Mouse (Mus musculus): Measurements from ENCODE around the gene Cdsn.
A peak's percentile ranks its signal among the peaks of the same experiment; 100 is the strongest.

DNA sequence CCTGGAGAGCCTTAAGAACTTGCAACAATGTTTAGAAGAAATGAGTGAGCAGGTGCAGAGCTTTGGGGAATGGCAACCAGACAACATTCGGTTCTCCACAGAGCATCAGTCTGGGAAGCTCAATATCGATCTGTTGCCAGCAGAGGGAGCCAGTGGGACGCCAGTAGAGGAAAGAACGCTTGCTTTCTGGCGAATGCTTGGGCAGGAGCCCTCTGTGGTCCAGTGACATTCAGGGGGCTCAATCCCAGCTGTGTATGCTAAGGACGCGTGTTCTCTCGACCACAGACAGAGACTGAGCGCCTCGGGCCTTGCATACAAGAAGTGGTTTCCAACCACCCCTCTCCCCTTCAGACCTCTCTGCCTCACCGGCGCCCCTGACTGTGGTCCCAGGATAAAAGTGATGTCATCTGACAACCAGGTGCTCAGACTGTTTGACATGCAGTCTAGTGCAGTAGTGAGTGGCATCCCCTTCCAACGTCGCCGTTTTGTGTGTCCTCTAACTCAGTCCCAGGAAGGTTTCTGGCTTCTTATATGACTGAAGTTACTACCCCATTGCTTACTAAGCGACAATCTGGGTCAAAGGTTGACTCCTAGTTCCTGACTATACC, 32.5 kb downstream of the Cdsn start:
- TF ChIP-seq CTCF (IDR thresholded peaks at IDR 0.05; ENCODE audit: borderline replicate concordance, insufficient read depth, low read length), result peak; percentile 82
- TF ChIP-seq POLR2A (IDR thresholded peaks at IDR 0.05; ENCODE audit: low read depth, low read length), result no peak

All from embryonic fibroblast, embryonic 13.5 days (primary cell).